Mouse (Mus musculus) myocyte (in vitro differentiated cells): ENCODE data around the gene Klhl40. TPM values are rescaled to one million over a fixed set of nuclear protein-coding genes. Genes with fewer than 3 reads are reported as not detected.
A peak's percentile ranks its signal among the peaks of the same experiment; 100 is the strongest.

Source experiments
- H3K27me3 ChIP-seq: one replicate; pipeline ENCODE4 v1.6.1; 2011; ENCODE audit not compliant: control insufficient read depth, insufficient read depth, insufficient read length
- H3K36me3 ChIP-seq: one replicate; pipeline ENCODE4 v1.6.1; 2011; ENCODE audit not compliant: control insufficient read depth, insufficient read depth
- H3K4me2 ChIP-seq: one replicate; pipeline ENCODE4 v1.6.1; 2011; ENCODE audit warnings: low read depth, control low read depth
- H3K4me3 ChIP-seq: one replicate; pipeline ENCODE4 v1.5.1; 2011; ENCODE audit warnings: mild to moderate bottlenecking, control low read depth, moderate library complexity
- H3K79me2 ChIP-seq: one replicate; pipeline ENCODE4 v1.6.1; 2011; ENCODE audit not compliant: control insufficient read depth, insufficient read depth
- H3ac ChIP-seq: one replicate; pipeline ENCODE4 v1.6.1; 2011; ENCODE audit not compliant: control insufficient read depth, insufficient read length
- CEBPB ChIP-seq: IDR thresholded peaks from 2 replicates; pipeline ENCODE4 v1.6.1; 2011; ENCODE audit warnings: mild to moderate bottlenecking, moderate library complexity; ENCODE audit not compliant: poor library complexity, insufficient read depth, severe bottlenecking
- E2F4 ChIP-seq: IDR thresholded peaks from one replicate; pipeline ENCODE4 v1.6.1; 2011; ENCODE audit warnings: mild to moderate bottlenecking, control low read depth, moderate library complexity; ENCODE audit not compliant: insufficient read depth
- MAX ChIP-seq: IDR thresholded peaks from one replicate; pipeline ENCODE4 v1.6.1; 2011; ENCODE audit warnings: low read depth, mild to moderate bottlenecking, control low read depth
- MYOD1 ChIP-seq, 3 experiments: IDR thresholded peaks; one replicate each; pipeline ENCODE4 v1.6.1; 2011; ENCODE audit warnings: control low read depth in 2 of 3, low read depth in 2 of 3, mild to moderate bottlenecking in 2 of 3, moderate library complexity in 1 of 3; ENCODE audit not compliant: insufficient read length in 2 of 3, control insufficient read depth in 1 of 3
- MYOG ChIP-seq, 3 experiments: IDR thresholded peaks; one replicate each; pipeline ENCODE4 v1.6.1; 2011; ENCODE audit warnings: control low read depth in 2 of 3, low read depth in 2 of 3, mild to moderate bottlenecking in 2 of 3; ENCODE audit not compliant: insufficient read length in 2 of 3, control insufficient read depth in 1 of 3, insufficient read depth in 1 of 3
- POLR2A ChIP-seq: IDR thresholded peaks from one replicate; pipeline ENCODE4 v1.6.1; 2011; ENCODE audit warnings: low read depth, mild to moderate bottlenecking, control low read depth, moderate library complexity; ENCODE audit not compliant: insufficient read length
- POLR2AphosphoS2 ChIP-seq: IDR thresholded peaks from one replicate; pipeline ENCODE4 v1.6.1; 2011; ENCODE audit warnings: low read depth, control low read depth; ENCODE audit not compliant: insufficient read length
- REST ChIP-seq: IDR thresholded peaks from one replicate; pipeline ENCODE4 v1.6.1; 2011; ENCODE audit warnings: mild to moderate bottlenecking, control low read depth, moderate library complexity; ENCODE audit not compliant: insufficient read depth, insufficient read length
- SRF ChIP-seq: IDR thresholded peaks from one replicate; pipeline ENCODE4 v1.6.1; 2011; ENCODE audit warnings: low read depth; ENCODE audit not compliant: control insufficient read depth, insufficient read length
- TCF12 ChIP-seq: IDR thresholded peaks from one replicate; pipeline ENCODE4 v1.6.1; 2011; ENCODE audit warnings: mild to moderate bottlenecking, control low read depth; ENCODE audit not compliant: poor library complexity, insufficient read depth, severe bottlenecking
- TCF3 ChIP-seq: IDR thresholded peaks from one replicate; pipeline ENCODE4 v1.6.1; 2011; ENCODE audit warnings: low read depth, control low read depth; ENCODE audit not compliant: insufficient read length
- USF1 ChIP-seq: IDR thresholded peaks from one replicate; pipeline ENCODE4 v1.6.1; 2011; ENCODE audit warnings: low read depth, mild to moderate bottlenecking, control low read depth, moderate library complexity
- polyA plus RNA-seq: library from polyadenylated mRNA; unstranded; fragments of >200 nt; fragmentation: generic; extraction: Trizol; gene quantifications from one replicate; pipeline ENCODE4 v1.2.1, GENCODE M21; 2012; ENCODE audit warnings: missing spikeins

Gene Klhl40
- polyA plus RNA-seq, 1 experiment: 70.4 TPM

DNA sequence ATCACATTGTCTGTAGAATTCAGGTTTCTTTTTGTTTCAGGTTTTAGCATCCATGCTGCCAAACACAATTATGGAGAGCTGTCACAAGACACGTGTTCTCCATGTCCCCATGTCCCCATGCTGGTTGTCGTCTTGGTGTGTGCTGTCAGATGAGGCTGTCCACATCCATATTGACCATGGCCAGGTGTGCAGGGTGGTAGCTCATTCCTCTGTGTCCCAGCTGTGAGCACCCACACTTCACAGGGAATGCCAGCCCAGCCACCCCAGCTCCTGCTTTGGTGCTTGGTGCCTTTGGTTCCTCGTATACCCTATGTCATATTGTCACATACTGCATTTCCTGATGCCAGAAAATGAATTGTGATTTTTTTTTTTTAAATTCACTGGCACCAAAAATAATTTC lies 22.8 kb upstream of the Klhl40 start:
- H3K79me2 ChIP-seq: no peaks in the 10 kb centered on the region
- H3K27me3 ChIP-seq: no peaks in the 10 kb centered on the region
- no peak overlapping the region for H3K4me3 ChIP-seq
- no peak overlapping the region for H3K4me2 ChIP-seq
- H3K36me3 ChIP-seq: peaks cover 52% of the 10 kb centered on the region
- TF ChIP-seq POLR2AphosphoS2: peak; percentile 60
- TF ChIP-seq SRF: no peak
- no peak overlapping the region for H3ac ChIP-seq

DNA sequence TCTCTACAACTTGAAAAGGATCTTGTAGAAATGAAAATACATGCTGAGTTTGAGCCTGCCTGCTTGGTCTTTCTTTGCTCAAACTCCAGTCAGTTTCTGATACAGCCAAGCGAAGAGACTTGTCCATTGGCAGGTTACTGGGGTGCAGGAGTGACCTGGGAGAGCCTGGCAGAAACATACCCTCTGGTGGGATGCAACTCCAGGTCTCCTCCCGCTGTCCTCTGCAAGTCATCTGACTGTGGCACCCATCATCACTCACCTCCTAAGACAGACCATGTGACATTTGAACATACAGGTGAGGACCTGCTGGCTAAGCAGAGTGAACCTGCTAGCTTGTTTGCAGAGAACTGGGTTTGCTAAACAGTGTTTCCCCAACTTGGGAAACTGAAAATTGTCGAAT lies 20.6 kb upstream of the Klhl40 start:
- H3K27me3 ChIP-seq: no peaks in the 10 kb centered on the region
- H3ac ChIP-seq: no peak overlapping the region
- no peak overlapping the region for H3K4me2 ChIP-seq
- peaks cover 34% of the 10 kb centered on the region for H3K36me3 ChIP-seq
- no peak overlapping the region for H3K4me3 ChIP-seq
- H3K79me2 ChIP-seq: no peaks in the 10 kb centered on the region
- peak; percentile 65 for TF ChIP-seq POLR2AphosphoS2
- TF ChIP-seq MAX: no peak

DNA sequence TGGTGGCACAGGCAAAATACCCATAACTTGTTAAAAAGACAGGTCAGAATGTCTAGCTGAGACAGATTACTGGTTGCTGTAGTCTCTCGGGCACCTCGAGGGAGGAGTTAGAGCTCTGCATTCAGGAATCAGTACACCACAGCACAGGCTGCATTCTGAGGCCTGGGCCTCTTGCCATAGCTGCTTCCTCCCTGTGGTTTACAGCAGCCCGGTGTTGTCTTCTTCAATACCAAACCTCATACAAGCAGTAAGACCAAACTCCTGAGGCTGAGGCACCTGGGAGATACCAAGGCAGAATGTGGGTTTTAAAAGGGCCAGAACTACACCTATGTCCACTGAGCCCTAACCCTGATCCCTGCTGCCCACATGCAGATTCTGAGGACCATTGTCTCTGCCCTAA lies 20.0 kb upstream of the Klhl40 start:
- H3K4me2 ChIP-seq: no peak overlapping the region
- H3ac ChIP-seq: no peak overlapping the region
- peaks cover 27% of the 10 kb centered on the region for H3K36me3 ChIP-seq
- no peak for TF ChIP-seq TCF12
- TF ChIP-seq USF1: no peak
- TF ChIP-seq SRF: no peak
- no peak for TF ChIP-seq TCF3
- peak; percentile 39 for TF ChIP-seq POLR2AphosphoS2
- no peak for TF ChIP-seq REST
- no peak overlapping the region for H3K4me3 ChIP-seq
- H3K79me2 ChIP-seq: no peaks in the 10 kb centered on the region
- H3K27me3 ChIP-seq: no peaks in the 10 kb centered on the region

DNA sequence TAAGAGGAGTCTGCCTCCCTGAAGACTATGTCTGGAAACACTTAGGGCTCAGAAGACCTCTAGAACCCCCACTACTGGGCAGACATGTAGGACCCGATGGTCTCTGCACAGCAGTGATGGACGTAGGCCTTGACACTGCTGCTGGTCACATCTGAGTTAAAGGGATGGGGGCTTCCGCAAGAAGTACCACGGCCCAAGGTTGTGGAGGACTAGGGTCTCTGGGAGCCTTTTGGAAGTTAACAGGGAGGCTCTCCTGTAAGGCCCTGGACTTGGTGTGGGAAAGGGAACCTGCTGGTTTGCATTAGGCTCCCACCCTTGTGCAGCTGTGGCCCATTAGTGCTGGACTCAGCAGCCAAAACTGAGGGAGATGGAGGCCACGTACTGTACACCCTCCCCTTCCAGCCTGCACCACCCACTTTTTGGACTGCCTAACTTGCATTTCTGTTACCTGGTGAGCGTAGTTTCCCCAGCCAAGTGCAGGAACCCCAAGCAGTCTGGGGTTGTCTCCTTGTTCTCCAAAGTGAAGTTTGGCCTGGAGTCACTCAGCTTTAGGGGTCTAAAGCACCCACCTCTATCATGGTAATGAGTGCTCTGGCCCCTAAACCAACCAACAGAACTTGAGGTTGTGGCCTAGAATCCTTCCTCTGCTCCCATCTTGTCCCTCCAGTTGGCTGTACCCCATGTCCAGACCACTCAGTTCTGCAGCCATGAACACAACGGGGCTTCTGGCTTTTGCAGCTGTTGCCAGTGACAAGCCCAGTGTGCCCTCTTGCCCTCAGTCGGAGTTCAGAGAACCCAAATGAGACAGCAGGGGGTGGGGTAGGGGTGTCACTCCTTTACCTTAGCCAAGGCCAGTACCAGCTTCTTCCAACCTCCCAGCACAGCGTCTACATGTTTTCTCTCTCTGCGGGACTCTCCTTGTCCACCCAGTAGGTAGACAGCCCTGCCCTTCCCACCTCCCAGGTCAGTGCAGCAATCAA lies 19.3 kb upstream of the Klhl40 start:
- Histone ChIP-seq H3K4me3 (peak overlapping the region; percentile 38), H3K27me3 (no peaks in the 10 kb centered on the region), H3ac (peak overlapping the region; percentile 78), H3K36me3 (peaks cover 21% of the 10 kb centered on the region), H3K79me2 (no peaks in the 10 kb centered on the region), H3K4me2 (peak overlapping the region; percentile 81)
- TF ChIP-seq POLR2AphosphoS2 (peak; percentile 90), MAX (no peak), REST (no peak), POLR2A (peak; percentile 30), CEBPB (no peak), SRF (no peak), E2F4 (no peak), MYOG (IDR thresholded peaks at IDR 0.05; ENCODE audit: control insufficient read depth in 1 of 3, insufficient read depth in 1 of 3, insufficient read length in 2 of 3, low read depth in 2 of 3) (peak; percentile 30 to 81 (median 59)), MYOD1 (IDR thresholded peaks at IDR 0.05; ENCODE audit: control insufficient read depth in 1 of 3, insufficient read length in 2 of 3, low read depth in 2 of 3) (peak in 2 of 3 experiments; percentile 69 to 82), TCF12 (no peak), TCF3 (no peak), USF1 (no peak)

DNA sequence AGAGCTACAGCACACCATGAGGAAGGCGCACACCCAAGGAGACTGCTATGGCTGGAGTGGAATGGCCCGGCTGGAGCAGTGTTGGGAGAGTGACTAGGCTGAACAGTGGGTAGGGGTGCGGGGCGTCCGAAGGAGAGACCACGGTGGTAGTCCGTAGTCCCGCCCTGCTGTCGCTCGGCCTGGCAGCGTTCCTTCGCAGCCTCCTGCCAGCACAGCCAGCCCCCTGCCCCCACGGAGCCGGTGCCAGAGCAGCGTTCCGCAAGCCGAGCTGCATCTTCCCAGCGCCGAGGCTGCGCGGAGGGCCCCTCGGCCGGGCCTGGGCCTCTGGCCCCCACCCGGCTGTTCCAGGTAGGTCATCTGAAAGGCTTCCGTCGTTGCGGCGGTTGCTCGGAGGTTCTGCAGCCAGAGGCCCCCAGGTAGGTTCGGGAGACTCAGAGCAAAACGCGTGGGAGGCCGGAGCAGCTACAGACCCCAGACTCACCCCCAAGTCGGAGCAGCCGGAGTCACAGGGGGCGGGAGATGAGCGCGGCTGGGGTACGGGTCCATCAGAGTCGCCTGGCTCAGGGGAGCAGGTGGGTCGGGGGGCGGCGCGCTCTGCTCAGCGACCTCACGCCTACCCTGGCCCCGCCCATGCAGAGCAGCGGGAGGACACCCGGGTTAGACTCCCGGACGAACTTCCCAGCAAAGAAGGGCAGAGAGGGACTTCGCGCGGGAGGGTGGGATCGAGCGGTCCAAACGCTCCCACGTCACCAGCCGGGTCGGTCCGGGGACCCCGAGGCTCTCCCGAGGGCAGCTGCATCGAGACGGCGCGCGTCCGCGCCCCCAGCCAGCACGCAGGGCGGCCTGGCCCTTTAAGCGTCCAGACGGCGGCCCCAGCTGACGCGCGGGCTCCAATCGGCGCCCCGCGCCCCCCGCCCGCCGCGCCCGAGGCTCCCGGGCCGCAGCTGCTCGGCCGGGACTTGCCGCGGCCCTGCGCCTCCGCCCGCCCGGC lies 18.0 kb upstream of the Klhl40 start, which contains the start of gene Zfp651:
Zfp651 (plus strand) TSS at position 240 of the 991 bp plus-strand sequence.
- peaks cover 8% of the 10 kb centered on the region for H3K36me3 ChIP-seq
- peak within 1 kb of the TSS; percentile 81 for H3K4me2 ChIP-seq
- H3K27me3 ChIP-seq: no peaks in the 10 kb centered on the region
- no peaks in the 10 kb centered on the region for H3K79me2 ChIP-seq
- peak within 1 kb of the TSS; percentile 38 for H3K4me3 ChIP-seq
- H3ac ChIP-seq: peak within 1 kb of the TSS; percentile 78
- TF ChIP-seq MAX (no peak), TCF3 (no peak), CEBPB (no peak), POLR2A (peak; percentile 61), E2F4 (no peak), MYOG (IDR thresholded peaks at IDR 0.05; ENCODE audit: control insufficient read depth in 1 of 3, insufficient read depth in 1 of 3, insufficient read length in 2 of 3, low read depth in 2 of 3) (peak in 1 of 3 experiments; percentile 65), REST (no peak), TCF12 (no peak), SRF (no peak), POLR2AphosphoS2 (peak; percentile 84), MYOD1 (IDR thresholded peaks at IDR 0.05; ENCODE audit: control insufficient read depth in 1 of 3, insufficient read length in 2 of 3, low read depth in 2 of 3) (peak in 1 of 3 experiments; percentile 67), USF1 (peak; percentile 4)
